Mouse (Mus musculus): ENCODE data around the gene Olfr432.
"Not testable (repeated sequence)": the region's sequence is repeated elsewhere in the genome, so short reads cannot be mapped to it uniquely, and the experiment has no call there.

The Olfr432 gene

DNA sequence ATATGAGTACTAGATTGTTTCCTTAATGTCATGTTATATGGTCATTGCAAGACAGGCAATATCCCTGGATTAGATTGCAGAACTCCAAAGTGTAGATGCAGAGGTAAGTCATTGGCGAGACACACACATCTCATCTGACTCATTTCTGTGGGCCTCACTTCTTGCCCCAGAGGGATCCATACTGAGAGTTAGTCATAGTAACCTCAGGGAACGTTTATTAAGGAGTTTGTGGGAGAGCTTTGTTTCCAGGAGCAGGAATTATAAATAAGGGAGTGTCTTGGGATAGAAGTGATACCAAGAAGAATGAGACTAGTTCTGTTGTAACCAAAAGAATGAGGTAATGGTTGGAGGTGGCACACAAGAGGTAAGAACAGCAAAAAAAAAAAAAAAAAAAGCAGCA, at the start of gene Olfr432:
TSS of gene Olfr432 (plus strand) at position 313 of the 400 bp plus-strand sequence.
- no peak for DNase-seq

GRCm38 (mm10) chr1:174004352-174005109, 44.5 kb upstream of the Olfr432 start:
- DNase-seq: not testable (repeated sequence)

- DNase-seq: not testable (repeated sequence)
Observed at GRCm38 (mm10) chr1:174007050-174007449, 42.0 kb upstream of the Olfr432 start.

DNA sequence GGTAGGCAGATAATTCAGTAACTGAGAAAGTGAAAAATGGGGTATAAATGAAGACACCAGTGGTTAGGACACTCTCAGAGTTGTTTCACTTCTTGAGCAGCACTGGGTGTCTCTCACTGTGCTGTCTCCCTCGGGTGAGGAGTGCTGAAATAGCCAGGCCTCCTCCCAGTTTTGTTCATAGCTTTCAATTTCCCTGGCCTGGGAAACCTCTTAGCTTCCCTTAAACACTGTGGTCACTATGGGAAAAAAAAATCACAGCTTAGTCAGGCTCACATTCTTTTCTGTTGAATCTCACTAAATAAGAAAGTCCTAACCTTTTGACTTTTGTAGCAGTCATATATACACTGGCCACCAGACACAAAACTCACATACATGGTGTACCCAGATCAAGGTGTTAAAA, 17.3 kb upstream of the Olfr432 start, which contains the start of gene Ifi205:
TSS of gene Ifi205 (minus strand) at position 113 of the 400 bp plus-strand sequence.
- DNase-seq: no peak

DNA sequence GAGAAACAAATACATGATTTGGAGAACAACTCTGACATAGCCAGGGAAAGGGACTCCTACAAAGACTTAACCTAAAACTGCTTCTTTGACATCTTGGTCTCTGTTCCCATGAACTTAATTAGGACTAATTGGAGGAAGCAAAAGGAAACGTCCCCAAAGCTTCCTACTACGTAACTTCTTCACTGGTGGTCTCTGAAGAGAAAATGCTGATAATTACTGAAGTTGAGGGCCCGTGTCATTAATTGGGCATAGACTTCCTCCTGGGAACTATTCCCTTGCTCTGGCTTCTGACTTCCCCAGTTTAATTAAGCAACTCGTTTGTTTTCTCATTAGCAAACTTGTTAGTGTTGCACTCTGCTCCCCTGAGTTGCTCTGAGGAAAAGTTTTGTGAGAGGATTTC, 13.2 kb upstream of the Olfr432 start:
- no peak for DNase-seq

DNA sequence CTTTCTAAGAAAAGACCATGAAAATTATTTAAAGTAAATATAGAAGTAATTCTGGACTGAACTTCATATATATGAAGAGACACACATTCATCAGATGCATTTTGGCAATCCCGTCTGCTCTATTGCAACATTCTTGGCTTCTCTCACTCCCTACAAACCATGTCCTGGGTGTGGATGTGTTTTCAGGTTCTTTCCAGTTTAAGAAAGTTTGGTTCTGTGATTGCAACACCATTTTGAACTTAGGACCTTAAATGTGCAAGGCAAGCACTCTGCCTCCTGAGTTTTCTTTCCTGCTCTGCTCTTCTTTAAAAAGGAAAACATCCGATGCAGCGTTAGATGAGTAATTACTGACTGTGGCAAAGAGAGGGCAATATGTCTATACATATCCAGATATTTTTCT, 10.5 kb upstream of the Olfr432 start:
- no peak for DNase-seq

GRCm38 (mm10) chr1:174040523-174041177, 8.4 kb upstream of the Olfr432 start, which contains the start of gene Olfr433:
Gene Olfr433, plus strand, starts transcription at chr1:174040705.
- DNase-seq: no peak

DNA sequence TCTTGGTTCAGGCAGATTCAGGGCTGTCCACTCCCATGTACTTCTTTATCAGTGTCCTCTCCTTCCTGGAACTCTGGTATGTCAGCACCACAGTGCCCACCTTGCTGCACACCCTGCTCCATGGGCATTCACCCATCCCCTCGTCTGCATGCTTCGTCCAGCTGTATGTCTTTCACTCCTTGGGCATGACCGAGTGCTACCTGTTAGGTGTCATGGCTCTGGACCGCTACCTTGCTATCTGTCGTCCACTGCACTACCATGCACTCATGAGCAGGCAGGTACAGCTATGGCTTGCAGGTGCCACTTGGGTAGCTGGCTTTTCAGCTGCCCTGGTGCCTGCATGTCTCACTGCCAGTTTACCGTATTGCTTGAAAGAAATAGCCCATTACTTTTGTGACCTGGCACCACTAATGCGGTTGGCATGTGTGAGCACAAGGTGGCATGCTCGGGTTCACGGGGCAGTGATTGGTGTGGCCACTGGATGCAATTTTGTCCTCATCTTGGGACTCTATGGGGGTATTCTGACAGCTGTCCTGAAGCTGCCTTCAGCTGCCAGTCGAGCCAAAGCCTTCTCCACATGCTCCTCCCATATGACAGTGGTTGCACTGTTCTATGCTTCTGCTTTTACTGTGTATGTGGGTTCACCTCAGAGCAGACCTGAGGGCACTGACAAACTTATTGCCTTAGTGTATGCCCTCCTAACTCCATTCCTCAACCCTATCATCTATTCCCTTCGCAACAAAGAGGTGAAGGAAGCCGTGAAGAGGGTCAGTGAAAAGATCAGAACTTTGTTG, 6.7 kb upstream of the Olfr432 start:
- DNase-seq: not testable (repeated sequence)

- DNase-seq: no peak
Observed at GRCm38 (mm10) chr1:174044431-174044830, 4.6 kb upstream of the Olfr432 start.

DNA sequence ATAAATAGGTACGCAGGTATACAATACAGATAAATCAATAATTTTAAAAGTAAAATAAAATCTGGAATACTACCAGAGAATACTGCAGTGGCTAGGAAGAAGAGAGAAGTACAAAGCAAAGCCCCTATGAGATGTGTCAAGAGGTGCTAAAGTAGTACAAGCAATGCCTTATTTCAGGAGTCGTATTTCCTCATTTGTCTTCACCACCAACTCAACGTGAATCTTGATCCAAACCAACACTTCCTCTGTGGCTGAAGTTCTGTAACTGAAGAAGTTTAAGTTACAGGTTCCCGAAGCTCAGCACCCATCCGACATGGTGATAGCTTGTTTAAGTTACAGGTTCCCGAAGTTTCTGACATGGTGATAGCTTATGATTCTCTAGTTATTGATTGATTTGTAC, 778 bp upstream of the Olfr432 start:
- not testable (repeated sequence) for DNase-seq

DNA sequence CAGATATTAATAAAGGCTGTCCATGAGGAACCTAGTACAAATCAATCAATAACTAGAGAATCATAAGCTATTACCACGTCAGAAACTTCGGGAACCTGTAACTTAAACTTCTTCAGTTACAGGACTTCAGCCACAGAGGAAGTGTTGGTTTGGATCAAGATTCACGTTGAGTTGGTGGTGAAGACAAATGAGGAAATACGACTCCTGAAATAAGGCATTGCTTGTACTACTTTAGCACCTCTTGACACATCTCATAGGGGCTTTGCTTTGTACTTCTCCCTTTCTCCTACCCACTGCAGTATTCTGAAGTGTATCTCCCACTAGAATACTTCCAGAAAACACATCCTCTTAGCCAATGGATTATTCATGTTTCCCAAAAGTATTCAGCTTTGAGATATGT, 352 bp downstream of the Olfr432 start:
- DNase-seq: not testable (repeated sequence)

- DNase-seq: no peak
Observed at GRCm38 (mm10) chr1:174050532-174050931, 1.5 kb downstream of the Olfr432 start.

DNA sequence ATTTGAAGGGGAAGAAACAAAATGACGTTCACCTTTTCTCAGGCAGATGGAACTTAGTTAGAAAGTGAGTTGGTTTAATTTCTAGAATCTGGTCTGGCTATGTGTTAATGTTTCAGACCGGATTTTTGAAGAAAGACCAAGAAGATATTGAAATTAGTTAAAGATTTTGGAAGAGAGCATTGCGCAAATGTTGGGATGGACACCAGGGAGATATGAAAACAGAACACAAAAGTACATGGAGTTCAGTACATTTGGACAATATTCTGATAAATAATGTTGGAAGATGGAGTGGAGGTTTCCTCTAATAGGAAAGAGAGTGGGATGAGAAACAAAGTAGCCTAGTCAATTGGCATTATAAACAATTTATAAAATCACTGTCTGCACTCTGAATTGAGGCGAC, 2.5 kb downstream of the Olfr432 start:
- DNase-seq: no peak

GRCm38 (mm10) chr1:174051931-174052536, 3.0 kb downstream of the Olfr432 start:
- DNase-seq: no peak

GRCm38 (mm10) chr1:174052981-174053380, 4.0 kb downstream of the Olfr432 start:
- DNase-seq: no peak

DNA sequence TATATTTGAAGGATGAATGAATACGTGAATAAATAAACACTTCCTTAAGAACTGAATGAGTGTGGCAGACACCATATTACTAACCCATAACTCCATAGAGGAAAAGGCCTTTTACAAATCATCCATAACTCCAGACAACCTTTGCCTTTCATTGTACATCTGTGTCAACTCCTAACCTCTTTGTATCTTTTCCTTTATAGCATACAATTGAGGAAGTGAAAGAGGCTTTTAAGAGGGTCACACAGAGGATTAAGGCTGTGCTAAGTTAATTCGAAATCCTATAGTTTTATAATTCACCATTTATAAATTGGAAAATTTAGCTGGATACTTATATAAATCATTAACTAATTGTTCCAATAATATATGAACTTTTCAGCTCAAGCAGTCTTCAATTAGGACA, 6.2 kb downstream of the Olfr432 start:
- no peak for DNase-seq

- DNase-seq: no peak
Observed at GRCm38 (mm10) chr1:174066305-174066704, 17.3 kb downstream of the Olfr432 start, which contains the start of gene Olfr430. Gene Olfr430, plus strand, starts transcription at chr1:174066605.

DNA sequence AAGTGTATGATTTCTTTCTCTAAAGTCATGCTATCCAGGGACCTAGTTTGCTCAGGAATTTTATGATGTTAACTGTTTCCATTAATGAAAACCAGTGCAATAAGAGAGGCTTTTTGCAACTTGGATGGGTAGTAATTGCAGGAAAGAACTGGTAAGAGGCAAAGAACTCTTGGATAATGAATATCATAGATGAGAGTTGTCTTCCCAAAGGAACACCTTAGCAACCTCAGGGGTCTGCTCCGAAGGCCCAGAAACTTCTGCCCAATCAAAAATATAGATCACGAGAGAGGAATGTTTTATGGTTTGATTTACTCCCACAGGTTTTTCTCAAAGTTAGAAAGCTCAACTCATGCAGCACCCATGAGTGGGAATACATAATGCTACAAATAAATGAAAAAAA, 35.0 kb downstream of the Olfr432 start, which contains the start of gene Olfr429:
TSS of gene Olfr429 (plus strand) at position 301 of the 400 bp plus-strand sequence.
- DNase-seq: no peak

DNA sequence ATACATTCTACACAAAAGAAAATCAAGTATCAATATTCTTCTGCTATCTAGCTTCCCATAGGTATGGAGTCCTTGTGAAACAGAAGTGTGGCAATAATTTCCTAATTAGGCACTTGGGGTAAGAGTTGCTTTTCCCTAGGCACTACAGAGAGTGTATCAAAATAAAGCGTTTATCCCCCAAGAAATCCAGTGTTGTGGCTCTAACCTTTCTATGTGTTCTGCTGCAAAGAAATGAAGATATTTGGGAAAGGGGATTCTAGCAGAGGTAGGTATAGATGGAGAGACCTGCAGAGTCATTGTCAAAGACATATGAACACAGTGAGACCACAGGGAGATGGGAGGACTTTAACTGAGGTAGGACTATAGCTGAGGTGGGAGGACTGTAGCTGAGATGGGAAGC, 47.6 kb downstream of the Olfr432 start, which contains the start of gene Olfr427:
TSS of gene Olfr427 (plus strand) at position 301 of the 400 bp plus-strand sequence.
- DNase-seq: no peak

DNA sequence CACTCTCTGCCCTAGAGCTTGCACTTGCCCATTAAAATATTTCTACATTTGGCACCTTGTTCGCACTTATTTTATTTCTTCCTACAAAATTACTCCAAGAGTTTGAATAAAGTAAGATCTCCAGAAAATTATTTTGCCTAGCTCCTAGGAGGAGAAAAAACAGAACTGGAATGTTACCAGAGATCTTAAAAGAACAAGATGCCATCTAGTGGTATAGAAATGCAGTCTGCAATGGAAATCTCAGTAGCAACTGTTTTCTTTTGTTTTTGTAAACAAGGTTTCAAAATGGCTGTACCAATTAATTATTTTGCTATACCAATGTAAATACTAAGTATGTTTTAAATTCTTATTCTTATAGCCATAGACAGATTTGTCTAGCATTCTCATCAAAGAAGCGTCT, 54.7 kb downstream of the Olfr432 start:
- DNase-seq: no peak

All from liver (tissue).